Mouse (Mus musculus) frontal cortex, postnatal 10 days (tissue): ENCODE data around the gene Tyw3.
"Not testable (repeated sequence)": the region's sequence is repeated elsewhere in the genome, so short reads cannot be mapped to it uniquely, and the experiment has no call there.

Experiments
- DNase-seq, 2 experiments: peaks; one replicate each; pipeline ENCODE4 v3.0.0; 2022; ENCODE audit warnings: low spot score in 2 of 2, mixed read lengths in 1 of 2

Gene Tyw3

DNA sequence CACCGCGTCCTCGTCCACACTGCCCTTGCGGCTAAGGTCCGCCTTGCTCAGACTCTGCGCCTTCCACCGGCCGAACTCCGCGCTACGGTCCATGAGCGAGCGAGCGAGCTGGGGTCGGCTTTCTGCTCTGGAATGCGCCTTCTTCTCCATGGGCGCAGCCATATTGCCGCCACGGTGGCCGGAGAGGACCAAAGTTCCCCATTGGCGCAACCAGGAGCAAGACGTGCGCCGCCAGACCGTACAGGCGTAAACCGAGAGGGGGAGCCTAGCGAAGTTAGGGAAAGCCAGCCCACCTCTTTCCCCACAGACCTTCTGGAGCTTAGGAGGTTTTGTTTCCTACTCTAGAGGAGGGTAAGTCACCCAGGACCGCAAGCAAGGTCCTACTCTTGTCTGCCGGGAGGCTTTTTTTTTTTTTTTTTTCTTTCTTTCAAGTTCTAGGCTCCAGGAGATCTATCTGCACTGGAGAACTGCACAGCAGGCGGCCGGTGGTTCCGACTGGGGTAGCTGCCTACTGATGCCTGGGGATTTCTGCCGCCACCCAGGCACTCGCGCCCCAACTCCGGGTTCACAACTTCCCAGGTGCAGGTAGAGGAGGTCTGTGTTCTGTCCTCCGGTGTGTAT is at the start of gene Tyw3:
Gene Tyw3, minus strand, starts transcription at position 171 of the 621 bp plus-strand sequence.
- peak; percentile 90 to 95 for DNase-seq

DNA sequence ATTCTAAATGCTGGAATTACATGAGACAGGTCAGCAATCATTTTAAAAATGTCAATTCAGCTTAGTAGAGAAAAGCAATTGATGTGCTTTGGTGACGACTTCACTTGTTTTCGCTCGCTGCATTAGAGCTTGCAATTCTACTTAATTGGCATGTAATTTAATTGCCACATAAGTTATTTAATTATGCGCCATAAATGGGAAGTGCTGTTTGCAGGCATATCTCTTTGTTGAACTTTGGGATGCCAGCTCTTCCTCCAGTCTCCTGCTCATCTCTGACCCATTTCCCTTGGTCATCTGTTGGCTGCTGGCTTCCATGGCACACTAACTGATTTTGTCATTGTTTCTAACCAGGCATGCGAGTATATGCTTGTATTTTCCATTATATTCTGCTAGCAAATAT is 36.2 kb upstream of the Tyw3 start:
- DNase-seq, result no peak

DNA sequence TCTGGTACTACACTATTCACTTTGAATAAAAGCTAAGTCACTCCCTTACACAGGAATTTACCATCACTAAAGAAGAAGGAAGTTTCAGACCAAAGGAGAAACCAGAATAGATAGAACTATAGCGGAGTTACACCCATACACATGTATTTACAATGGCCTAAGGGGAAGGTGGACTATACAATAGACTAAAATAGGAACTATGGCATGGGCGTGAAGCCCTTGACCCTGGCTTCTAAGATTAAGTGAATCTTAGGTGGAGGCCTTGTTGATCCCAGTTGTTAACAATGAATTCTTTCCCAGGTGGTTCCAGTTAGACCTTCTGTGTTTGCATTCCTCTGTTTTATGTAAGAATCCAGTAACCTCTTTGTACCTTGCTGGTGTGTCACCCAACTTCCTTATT is 34.4 kb upstream of the Tyw3 start:
- not testable (repeated sequence) for DNase-seq

DNA sequence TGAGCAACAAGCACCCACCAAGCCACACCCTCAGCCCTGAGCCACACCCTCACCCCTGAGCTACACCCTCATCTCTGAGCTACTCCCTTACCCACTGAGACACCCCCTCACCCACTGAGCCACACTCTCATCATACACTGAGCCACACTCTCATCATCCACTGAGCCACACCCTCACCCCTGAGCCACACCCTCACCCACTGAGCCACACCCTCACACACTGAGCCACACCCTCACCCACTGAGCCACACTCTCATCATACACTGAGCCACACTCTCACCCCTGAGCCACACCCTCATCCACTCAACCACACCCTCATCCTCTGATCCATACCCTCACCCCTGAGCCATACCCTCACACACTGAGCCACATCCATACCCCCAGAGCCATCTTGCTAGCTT is 31.4 kb upstream of the Tyw3 start:
- DNase-seq, result no peak

DNA sequence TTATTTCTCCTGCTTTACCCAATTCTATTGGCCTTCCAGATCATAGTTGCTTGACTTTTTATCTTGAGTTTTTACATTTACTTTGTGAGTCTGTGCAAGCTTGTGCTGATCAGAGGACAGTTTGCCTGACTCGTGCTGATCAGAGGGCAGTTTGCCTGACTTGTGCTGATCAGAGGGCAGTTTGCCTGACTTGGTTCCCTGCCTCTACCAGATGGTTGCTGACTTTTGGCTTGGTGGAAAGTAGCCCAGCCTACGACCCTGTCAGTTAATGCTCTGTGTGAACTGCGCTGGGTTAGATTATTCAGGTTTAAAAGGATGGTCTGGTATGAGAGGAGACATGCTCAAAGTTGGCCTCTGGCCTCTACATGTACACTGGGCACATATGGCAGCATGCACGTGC is 19.2 kb upstream of the Tyw3 start:
- no peak for DNase-seq

DNA sequence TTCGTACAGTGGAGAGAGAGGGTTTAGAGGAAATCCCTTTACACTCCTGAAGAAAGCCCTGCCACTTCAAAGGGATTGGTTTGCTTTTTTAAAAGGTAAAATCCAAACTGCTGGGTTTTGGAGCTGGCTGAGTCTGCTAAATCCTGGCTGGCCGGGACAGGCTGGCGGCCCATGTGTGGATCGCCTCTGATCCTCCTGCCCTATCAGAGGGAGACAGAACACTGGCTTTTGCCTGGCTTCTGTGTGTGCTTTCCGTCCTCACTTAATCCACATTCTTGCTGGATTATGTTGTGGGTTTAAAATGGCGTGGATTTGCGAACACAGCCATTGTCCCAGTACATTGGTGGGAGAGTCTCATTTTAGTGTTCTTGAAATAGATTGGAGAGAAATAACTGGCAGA is 18.4 kb upstream of the Tyw3 start:
- DNase-seq, result no peak

DNA sequence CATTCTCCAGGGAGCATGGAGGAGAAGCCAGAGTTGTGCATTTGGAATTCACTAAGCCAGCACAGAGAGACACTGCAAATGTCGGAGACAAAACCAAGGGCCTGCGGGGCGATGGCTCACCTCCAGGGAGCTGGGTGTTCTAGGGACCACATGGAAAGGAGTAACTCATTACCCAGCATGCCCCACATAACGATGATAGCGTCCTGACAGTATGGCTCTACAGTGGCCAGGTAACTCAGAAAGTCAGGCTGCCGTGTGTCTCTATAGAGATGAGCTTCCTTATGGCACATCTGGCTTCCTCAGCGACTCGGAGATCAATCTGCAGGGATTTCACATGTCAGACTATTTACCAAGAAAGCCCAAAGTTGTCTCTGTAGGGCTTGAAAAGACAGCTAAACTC is 17.9 kb upstream of the Tyw3 start:
- no peak for DNase-seq

DNA sequence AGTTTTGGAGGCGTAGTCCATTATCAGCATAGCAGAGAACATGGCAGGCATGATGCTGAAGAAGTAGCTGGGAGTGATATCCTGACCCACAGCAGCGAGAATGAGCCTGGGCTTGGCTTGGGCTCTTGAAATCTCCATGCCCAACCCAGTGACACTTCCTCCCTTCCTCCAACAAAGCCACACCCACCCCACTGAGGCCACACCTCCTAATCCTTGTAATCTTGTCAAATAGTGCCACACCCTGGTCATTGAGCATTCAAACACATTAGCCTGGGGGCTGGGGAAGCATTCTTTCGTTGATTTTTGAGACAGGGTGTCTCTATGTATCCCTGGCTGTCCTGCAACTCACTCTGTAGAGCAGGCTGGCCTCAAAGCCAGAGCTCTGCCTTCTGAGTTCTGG is 15.0 kb upstream of the Tyw3 start:
- DNase-seq, result no peak

DNA sequence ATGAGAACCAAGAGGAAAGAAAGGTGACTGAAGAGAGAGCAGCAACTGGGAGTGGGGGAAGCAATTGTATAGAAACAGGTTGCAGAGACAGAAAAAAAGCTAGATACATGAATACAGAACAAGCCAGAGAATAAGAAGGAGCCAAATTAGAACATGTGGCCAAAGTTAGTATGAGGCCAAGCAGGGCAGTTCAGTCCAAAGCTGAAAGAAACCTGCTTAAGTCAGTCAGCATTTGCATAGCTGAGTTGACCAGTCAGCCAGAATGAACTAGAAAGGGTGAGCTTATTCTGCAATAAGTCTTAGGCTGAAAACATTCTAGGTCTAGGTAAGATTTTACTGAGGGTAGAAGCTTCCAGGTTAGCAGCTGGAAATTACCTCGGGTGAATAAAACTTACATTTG is 11.0 kb upstream of the Tyw3 start:
- no peak for DNase-seq

DNA sequence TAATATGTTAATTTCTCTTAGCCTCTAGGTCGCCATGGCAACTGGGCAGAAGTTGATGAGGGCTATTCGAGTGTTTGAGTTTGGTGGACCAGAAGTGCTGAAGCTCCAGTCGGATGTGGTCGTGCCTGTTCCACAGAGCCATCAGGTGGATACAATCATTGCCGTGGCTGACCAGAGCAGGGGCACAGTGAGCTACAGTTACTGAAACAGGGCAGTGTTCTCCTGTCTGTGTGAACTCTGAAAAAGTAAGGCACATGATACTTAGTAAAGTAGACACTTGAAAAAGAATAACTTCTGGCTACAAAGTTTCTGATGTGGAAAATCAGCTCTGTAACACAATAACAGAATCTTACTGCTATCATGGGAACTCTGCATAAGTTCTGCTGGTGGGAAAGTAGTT is 8.0 kb upstream of the Tyw3 start:
- no peak for DNase-seq

DNA sequence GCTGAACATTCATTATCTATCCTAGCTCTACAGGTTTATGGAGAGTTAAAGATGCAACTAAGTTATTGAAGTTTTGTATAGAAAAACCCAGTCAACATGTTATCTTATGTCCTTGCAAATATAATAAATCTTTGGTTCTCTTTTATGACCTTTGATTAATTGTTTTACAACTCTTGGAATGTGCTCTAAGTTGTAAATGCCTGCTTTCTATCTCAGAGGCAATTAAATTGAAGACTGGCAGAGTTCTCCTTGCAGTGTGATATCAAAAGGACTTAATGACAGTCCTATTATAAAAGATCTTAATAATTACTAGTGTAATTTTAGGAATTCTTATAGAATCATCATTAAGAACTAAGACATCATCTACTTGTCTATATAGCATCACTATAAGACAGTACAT is 5.2 kb upstream of the Tyw3 start:
- no peak for DNase-seq

DNA sequence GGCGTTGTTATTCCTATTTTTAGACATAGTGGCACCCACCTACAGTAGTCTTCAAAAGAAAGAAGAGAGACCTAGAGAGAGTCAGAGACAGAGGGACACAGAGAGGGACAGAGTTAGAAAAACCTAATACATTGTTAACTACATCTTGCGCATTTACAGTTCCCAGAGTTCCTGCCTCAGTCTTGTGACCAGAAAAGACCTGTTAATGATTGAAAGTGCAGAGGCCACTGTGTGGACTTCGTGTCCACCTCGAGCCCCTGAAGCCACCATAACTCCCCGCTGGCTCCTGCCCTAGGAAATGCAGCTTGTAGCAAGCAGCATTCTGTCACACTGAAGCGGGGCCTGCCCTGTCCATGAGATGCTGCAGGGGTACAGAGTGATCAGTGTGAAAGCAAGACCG is 657 bp upstream of the Tyw3 start:
- no peak for DNase-seq

DNA sequence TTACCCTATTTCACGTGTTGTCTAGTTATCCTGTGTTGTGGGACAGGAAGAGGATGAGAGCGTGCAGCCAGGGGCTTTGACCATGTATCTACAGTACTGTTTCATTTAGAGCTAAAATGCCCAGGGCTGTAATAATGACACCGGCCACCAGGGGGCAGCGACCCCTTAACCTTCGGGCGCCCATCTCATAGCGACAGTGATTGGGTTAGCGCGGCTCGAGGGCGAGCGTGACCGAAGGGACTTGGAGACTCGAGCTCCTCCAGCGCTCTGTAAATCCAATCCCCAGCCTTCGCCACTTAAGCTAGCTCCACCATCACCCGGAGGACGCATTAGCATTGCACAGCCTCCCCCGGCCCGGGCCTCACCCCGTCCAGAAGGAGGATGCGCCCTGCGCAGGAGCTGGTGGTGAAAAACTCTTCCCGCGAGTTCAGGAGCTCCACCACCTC is 393 bp downstream of the Tyw3 start, which contains the start of gene Cryz:
Gene Cryz, plus strand, starts transcription at position 224 of the 446 bp plus-strand sequence.
- peak; percentile 80 to 86 for DNase-seq

DNA sequence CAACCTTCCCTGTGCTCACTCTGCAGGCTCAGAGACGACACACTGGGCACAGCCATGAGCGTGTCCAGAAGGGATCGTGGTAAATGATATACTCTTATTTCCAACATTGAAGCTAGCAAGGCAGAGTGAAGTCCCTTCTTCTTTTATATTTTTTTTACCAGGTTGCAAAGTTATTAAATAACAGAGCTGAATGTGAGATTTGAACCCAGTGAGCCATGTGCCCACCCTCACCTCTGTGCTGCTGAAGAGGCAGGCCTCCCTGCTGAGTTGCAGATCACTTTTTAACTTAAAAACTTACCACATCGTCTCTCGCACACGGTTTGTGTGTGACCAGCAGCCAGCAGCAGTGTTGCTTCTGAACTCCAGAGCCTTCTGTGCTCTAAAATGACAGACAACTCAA is 2.7 kb downstream of the Tyw3 start:
- DNase-seq, result no peak

DNA sequence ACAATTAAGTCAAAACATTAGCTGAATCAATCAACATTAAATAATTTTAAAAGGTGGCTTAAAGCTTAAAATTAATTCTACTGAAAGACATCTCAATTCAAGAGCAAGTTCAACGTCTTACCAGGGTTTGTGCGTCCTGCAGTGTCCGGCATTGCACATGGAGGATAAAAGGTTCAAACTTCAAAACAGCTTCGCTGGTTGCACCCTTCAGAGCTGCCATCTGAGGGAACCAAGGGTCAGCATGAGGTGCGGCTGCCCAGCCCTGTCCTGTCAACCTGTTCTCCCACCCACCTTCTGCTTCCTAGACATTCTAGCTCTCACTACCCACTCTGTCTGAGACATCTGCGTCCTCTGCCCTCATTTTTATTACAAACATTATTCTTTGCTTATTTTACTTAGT is 3.3 kb downstream of the Tyw3 start:
- no peak for DNase-seq

DNA sequence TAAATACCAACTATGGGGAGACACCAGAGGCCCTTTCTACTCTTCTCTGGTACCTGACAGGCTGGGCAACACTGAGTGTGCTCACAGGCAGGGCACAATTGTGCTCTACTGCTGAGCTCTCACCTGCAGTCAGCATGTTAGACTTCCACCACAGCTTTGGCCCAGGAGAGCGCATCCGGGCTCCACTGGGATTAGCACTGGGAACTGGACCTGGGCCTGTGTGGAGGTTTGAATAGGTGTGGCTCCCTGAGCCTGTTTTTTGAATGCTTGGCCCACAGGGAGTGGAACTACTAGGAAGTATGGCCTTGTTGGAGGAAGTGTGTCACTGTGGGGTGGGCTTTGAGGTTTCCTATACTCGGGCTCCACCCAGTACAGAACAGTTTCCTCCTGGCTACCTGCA is 5.3 kb downstream of the Tyw3 start:
- DNase-seq, result no peak

DNA sequence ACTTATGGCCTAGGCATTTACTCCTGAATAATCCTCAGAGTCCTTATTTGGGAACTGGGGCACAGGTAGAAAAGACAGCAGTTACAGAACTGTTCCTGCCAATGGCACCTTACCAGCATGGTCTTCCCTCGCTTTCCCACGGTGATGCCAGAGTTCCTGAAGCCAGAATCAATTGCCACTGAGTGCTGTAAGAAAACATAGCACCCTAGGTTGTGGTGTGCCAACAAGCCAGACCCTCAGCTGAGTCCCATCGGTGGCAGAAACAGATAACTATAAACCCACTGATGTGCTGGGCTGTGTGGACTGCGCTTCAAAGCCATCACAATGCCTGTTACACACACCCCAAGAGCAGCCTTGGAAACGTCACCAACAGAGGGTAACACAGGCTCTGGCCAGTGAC is 5.9 kb downstream of the Tyw3 start:
- DNase-seq, result no peak

DNA sequence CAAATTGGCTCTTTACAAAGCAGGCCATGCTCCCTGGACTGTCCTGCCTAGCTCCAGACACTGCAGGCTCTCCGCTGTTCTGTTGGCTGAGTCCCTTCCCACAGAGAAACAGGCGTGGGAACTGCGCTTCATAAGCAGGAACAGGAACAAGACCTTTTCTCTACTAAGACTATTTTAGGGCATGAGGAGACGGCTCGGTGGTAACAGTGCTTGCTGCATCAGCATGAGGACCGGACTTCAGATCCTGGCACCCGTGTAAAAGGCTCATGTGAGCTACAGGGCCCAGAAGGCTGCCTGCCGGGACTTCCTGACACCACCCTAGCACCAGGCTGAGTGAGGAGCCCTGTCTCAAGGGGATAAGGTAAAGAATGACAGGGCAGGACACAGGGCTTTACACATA is 12.6 kb downstream of the Tyw3 start:
- peak in 1 of 2 experiments; percentile 18 for DNase-seq

DNA sequence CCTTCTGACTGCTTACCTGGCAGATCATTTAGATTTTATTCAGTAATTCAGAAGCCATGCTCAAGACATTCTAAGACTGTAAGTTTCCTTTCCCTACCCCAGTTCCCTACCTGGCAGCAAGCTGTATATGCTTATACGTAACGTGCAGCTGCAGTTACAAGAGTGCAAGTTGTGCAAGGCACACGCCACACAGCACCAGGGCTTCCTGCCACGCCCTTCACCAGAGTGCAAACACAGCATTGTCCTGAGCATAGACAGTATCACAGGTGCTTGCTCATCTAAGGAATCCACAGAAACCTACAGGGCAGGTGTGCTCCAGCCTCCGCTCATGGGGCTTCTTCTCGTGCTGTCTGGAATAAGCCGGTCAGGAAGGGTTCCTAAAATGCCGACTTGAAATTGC is 19.0 kb downstream of the Tyw3 start:
- no peak for DNase-seq

DNA sequence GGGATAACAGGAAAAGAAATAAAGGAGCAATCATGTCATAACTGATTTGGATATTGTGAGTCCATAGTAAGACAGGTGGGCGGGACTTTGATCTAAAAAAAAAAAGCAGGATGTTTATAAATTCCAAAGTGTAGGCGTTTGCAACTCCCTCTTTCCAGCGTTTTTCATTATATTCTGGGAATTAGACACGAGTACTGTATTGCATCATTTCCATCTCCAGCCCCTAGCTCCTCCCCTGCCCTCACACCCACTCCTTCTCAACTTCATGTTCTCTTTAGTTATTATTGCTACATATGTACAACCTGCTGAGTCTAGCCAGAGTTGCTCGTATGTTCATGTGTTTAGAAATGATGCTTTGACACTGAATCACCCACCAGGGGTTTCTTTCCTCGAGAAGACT is 23.2 kb downstream of the Tyw3 start:
- no peak for DNase-seq

DNA sequence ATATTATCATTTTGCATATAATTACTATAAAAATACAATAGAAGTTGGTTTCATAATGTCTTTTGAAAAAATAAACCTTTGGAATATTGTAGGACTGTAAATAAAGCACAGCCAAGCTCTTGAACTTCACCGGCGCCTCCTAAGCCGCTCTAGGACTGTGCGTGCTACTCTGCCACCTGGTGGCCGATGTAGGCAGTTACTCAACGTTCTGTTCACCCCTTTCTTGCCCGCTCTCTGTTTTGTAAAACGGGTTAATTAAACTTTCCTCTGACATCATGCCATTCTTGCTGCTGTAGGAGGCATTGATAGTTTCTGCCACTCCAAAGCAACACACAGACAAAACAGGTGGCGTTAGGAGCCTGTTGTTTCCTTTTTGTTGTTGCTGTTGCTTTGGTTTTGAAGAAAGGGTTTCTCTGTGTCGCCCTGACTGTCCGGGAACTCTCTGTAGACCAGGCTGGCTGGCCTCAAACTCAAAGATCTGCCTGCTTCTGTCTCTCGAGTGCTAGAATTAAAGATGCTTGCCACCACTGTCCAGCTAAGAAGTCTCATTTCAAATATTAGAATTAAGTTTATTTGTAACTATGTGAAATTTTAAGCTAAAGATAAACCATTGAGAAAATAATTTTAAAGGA is 24.4 kb downstream of the Tyw3 start:
- DNase-seq, result peak in 1 of 2 experiments; percentile 74

DNA sequence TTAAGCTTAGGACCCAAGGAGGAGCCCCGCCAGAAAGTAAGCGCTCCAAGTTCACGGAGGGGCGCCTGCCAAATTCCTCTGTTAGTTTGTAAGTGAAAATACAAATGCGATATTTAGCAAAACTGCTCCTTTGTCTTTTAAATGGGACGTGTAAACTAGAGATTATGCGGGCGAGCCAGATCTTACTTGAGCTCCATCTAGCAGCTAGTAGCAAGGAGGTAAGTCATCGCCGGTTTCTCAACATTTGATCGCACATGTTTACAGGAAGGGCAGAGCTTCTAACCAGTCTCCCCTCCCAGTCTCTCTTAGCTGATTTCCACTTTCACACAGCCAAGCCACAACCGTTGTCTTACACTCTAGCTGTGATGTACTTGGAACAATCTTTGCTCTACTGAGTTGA is 26.1 kb downstream of the Tyw3 start:
- no peak for DNase-seq

DNA sequence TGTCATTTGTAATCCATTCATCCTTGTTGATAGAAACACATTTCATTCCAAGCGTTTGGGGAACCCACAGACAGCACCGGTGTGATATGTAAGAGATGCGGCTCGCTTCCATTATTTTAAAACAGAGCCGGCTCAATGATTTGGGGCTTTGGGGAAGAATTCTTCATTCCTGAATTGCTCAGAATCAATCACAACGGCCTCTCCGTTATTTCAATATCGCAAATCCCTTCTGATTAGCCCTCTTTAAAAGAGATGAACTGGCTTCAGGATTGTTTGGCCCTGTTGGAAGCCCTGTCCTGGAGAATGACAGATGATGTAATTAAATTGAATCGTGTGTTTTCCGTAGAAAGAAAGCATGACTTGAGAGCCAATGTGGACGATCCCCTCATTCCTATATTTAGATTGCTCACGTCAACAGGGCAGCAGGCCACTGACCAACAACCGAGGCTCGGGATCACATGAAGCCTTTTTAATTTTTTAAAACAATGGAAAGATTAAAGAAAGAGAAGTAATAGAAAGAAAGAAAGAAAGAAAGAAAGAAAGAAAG is 26.8 kb downstream of the Tyw3 start:
- no peak for DNase-seq

DNA sequence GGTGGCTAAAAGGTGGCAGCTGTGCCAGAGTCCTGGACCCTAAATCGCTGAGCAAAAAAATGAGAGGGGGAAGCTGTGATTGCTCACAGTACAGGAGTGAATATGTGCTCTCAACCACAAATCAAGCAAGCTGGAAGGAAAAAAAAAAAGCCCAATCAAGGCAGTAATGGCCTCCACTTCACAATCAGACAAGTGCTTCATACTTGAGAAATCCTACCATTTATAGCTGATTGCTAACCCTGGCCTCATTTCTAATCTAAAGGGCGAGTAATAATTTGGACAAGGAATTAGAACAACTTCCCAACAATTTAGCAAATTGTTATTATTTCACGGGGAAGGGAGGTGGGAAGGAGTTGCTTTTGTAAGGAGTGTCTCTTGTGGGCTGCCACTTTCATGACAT is 31.5 kb downstream of the Tyw3 start:
- no peak for DNase-seq
